Mouse (Mus musculus): ENCODE data around the gene Gm42669.
A peak's percentile ranks its signal among the peaks of the same experiment; 100 is the strongest.

The Gm42669 gene

GRCm38 (mm10) chr5:107507321-107507720 is at the start of gene Gm42669:
Gene Gm42669, plus strand, starts transcription at chr5:107507621.
- DNase-seq (ENCODE audit: low spot score in 2 of 2), result no peak

- DNase-seq (ENCODE audit: low spot score in 2 of 2), result no peak
Measured at GRCm38 (mm10) chr5:107462147-107463076, 45.0 kb upstream of the Gm42669 start.

- no peak for DNase-seq (ENCODE audit: low spot score in 2 of 2)
Measured at GRCm38 (mm10) chr5:107466501-107466900, 40.9 kb upstream of the Gm42669 start.

GRCm38 (mm10) chr5:107467098-107467497 is 40.3 kb upstream of the Gm42669 start:
- DNase-seq (ENCODE audit: low spot score in 2 of 2), result no peak

- no peak for DNase-seq (ENCODE audit: low spot score in 2 of 2)
Measured at GRCm38 (mm10) chr5:107470600-107471329, 36.7 kb upstream of the Gm42669 start.

- no peak for DNase-seq (ENCODE audit: low spot score in 2 of 2)
Measured at GRCm38 (mm10) chr5:107480194-107480593, 27.2 kb upstream of the Gm42669 start.

- DNase-seq (ENCODE audit: low spot score in 2 of 2), result no peak
Measured at GRCm38 (mm10) chr5:107488996-107489395, 18.4 kb upstream of the Gm42669 start.

GRCm38 (mm10) chr5:107491036-107491435 is 16.4 kb upstream of the Gm42669 start:
- DNase-seq (ENCODE audit: low spot score in 2 of 2), result no peak

- no peak for DNase-seq (ENCODE audit: low spot score in 2 of 2)
Measured at GRCm38 (mm10) chr5:107492471-107492870, 14.9 kb upstream of the Gm42669 start.

GRCm38 (mm10) chr5:107494759-107495158 is 12.7 kb upstream of the Gm42669 start:
- DNase-seq (ENCODE audit: low spot score in 2 of 2), result no peak

- no peak for DNase-seq (ENCODE audit: low spot score in 2 of 2)
Measured at GRCm38 (mm10) chr5:107496047-107496446, 11.4 kb upstream of the Gm42669 start.

GRCm38 (mm10) chr5:107497519-107498501 is 9.6 kb upstream of the Gm42669 start:
- DNase-seq (ENCODE audit: low spot score in 2 of 2), result no peak

GRCm38 (mm10) chr5:107498806-107499310 is 8.6 kb upstream of the Gm42669 start:
- no peak for DNase-seq (ENCODE audit: low spot score in 2 of 2)

- no peak for DNase-seq (ENCODE audit: low spot score in 2 of 2)
Measured at GRCm38 (mm10) chr5:107499891-107500535, 7.4 kb upstream of the Gm42669 start.

GRCm38 (mm10) chr5:107500741-107501140 is 6.7 kb upstream of the Gm42669 start:
- DNase-seq (ENCODE audit: low spot score in 2 of 2), result no peak

- DNase-seq (ENCODE audit: low spot score in 2 of 2), result no peak
Measured at GRCm38 (mm10) chr5:107510503-107510902, 3.1 kb downstream of the Gm42669 start.

- DNase-seq (ENCODE audit: low spot score in 2 of 2), result no peak
Measured at GRCm38 (mm10) chr5:107511326-107511725, 3.9 kb downstream of the Gm42669 start.

GRCm38 (mm10) chr5:107513583-107513982 is 6.2 kb downstream of the Gm42669 start:
- peak; percentile 9 to 55 for DNase-seq (ENCODE audit: low spot score in 2 of 2)

- no peak for DNase-seq (ENCODE audit: low spot score in 2 of 2)
Measured at GRCm38 (mm10) chr5:107515453-107515852, 8.0 kb downstream of the Gm42669 start.

GRCm38 (mm10) chr5:107516087-107516486 is 8.7 kb downstream of the Gm42669 start:
- no peak for DNase-seq (ENCODE audit: low spot score in 2 of 2)

- DNase-seq (ENCODE audit: low spot score in 2 of 2), result no peak
Measured at GRCm38 (mm10) chr5:107518602-107519001, 11.2 kb downstream of the Gm42669 start.
